21 mouse cellular contexts compared by ENCODE assay signal in the genomic region with DNA sequence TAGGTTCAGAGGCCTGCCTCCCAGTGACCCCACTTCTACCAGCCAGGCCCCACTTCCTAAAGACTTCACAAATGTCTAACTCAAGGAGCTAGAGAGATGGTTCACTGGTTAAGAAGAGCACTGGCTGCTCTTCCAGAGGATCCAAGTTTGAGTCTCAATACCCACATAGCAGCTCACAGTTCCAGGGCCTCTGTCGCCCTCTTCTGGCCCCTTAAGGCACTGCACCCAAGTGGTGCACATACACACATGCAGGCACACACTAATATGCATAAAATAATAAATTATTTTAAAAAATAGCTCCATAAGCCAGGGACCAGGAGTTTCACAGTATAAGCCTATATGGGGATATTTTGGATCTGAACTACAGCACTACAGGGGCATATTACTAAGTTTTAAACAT.
DNase-seq lines count a peak whose midpoint lies in the region; ATAC-seq and TF ChIP-seq lines count a peak whose summit lies in the region.
"Had no signal": no experiment of that assay in that cellular context is flagged by ENCODE, and none has a peak within 500 bp of the region (broad histone marks: within the 10 kb centered on the region; RNA-seq: fewer than 3 reads in every experiment).

No protein-coding gene starts in this region.

- no peak overlapping the region for H3K4me2 ChIP-seq in kidney, postnatal 0 days (ENCODE audit: low read length)
- H3K4me2 ChIP-seq in lung, postnatal 0 days (replicated peaks; ENCODE audit: low read depth, low read length): no peak overlapping the region
- H3K4me2 ChIP-seq: forebrain, embryonic 13.5 days; heart, embryonic 11.5 days; midbrain, embryonic 13.5 days; neural tube, embryonic 13.5 days had no signal

- H3K4me3 ChIP-seq in kidney, postnatal 0 days (replicated peaks; ENCODE audit: low read depth, low read length): no peak overlapping the region
- no peak overlapping the region for H3K4me3 ChIP-seq in lung, postnatal 0 days (ENCODE audit: low read depth, low read length)
- H3K4me3 ChIP-seq: embryonic facial prominence, embryonic 10.5 days; forebrain, embryonic 13.5 days; midbrain, embryonic 13.5 days; neural tube, embryonic 13.5 days had no signal

- no peaks in the 10 kb centered on the region for H3K4me1 ChIP-seq in kidney, postnatal 0 days (replicated peaks; ENCODE audit: insufficient read depth, low read length)
- no peaks in the 10 kb centered on the region for H3K4me1 ChIP-seq in lung, postnatal 0 days (ENCODE audit: insufficient read depth, low read depth, low read length)

- no peak overlapping the region for H3K9ac ChIP-seq in kidney, postnatal 0 days (ENCODE audit: low read depth, low read length)
- no peak overlapping the region for H3K9ac ChIP-seq in lung, postnatal 0 days (replicated peaks; ENCODE audit: low read depth)
- H3K9ac ChIP-seq: forebrain, embryonic 13.5 days; midbrain, embryonic 13.5 days; neural tube, embryonic 13.5 days had no signal

- H3K36me3 ChIP-seq in kidney, postnatal 0 days (ENCODE audit: insufficient read depth, low read length): no peaks in the 10 kb centered on the region
- no peaks in the 10 kb centered on the region for H3K36me3 ChIP-seq in lung, postnatal 0 days (ENCODE audit: insufficient read depth, low read length)
- H3K36me3 ChIP-seq: embryonic facial prominence, embryonic 10.5 days; neural tube, embryonic 13.5 days had no signal

- no peak overlapping the region for H3K27ac ChIP-seq in kidney, postnatal 0 days
- no peak overlapping the region for H3K27ac ChIP-seq in lung, postnatal 0 days (ENCODE audit: low read length)
- H3K27ac ChIP-seq: embryonic facial prominence, embryonic 10.5 days; forebrain, embryonic 13.5 days; midbrain, embryonic 13.5 days; neural tube, embryonic 13.5 days had no signal

- H3K27me3 ChIP-seq in kidney, postnatal 0 days (ENCODE audit: insufficient read depth, low read length): no peaks in the 10 kb centered on the region
- H3K27me3 ChIP-seq in lung, postnatal 0 days (replicated peaks; ENCODE audit: insufficient read depth, low read length): no peaks in the 10 kb centered on the region
- H3K27me3 ChIP-seq: forebrain, embryonic 13.5 days; midbrain, embryonic 13.5 days; neural tube, embryonic 13.5 days had no signal

- H3K9me3 ChIP-seq in kidney, postnatal 0 days (replicated peaks; ENCODE audit: low read length): no peaks in the 10 kb centered on the region; the same call in 1 of the 2 replicates
- 0 out of 2 replicates have a peak, but pooled peaks cover 3% of the 10 kb centered on the region for H3K9me3 ChIP-seq in lung, postnatal 0 days (ENCODE audit: low read length)

- no peak for ATAC-seq in kidney, postnatal 0 days (replicated peaks; ENCODE audit: low FRiP score, low read depth)
- no peak for ATAC-seq in lung, postnatal 0 days
- ATAC-seq: forebrain, embryonic 13.5 days; inflammation-experienced regulatory T-cells, adult 6 months; midbrain, embryonic 13.5 days had no signal

- WGBS in kidney, postnatal 0 days: 79% methylated on average over 1 of the region's 1 CpGs
- WGBS in lung, postnatal 0 days: 73% methylated on average over 1 of the region's 1 CpGs

- no peak for TF ChIP-seq EP300 in lung, postnatal 0 days (IDR thresholded peaks at IDR 0.05)

- DNase-seq in kidney, postnatal 0 days (ENCODE audit: low spot score): no peak
- no peak for DNase-seq in kidney, adult 9 months
- DNase-seq in lung, postnatal 0 days (ENCODE audit: low spot score): no peak
- no peak for DNase-seq in lung, postnatal 36 days
- peak; percentile 45 for DNase-seq in R1 (ENCODE audit: low read depth, low spot score)
- no peak for DNase-seq in thymus, postnatal 10 days (ENCODE audit: low spot score in 2 of 2)
- DNase-seq in embryo, embryonic 11 days: no peak
- DNase-seq: adrenal gland, postnatal 36 days; cerebellum, adult 2 months; gastrocnemius, postnatal 36 days; heart, postnatal 10 days; kidney, postnatal 4 days; lung, adult 18-20 months; right cerebral cortex, adult 18-20 months; thymus, adult 18-20 months had no signal

- TF ChIP-seq CTCF in kidney, postnatal 0 days (IDR thresholded peaks at IDR 0.05; ENCODE audit: low read depth): peak; percentile 28; the same call in 1 of the 2 replicates
- TF ChIP-seq CTCF in lung, postnatal 0 days (IDR thresholded peaks at IDR 0.05): peak; percentile 29
